Mouse (Mus musculus) erythroblast, embryonic 14.5 days (primary cell): ENCODE measurements around the gene Elf1.
"Not testable (repeated sequence)": the region's sequence is repeated elsewhere in the genome, so short reads cannot be mapped to it uniquely, and the experiment has no call there.

Experiments
- GATA1 ChIP-seq: IDR thresholded peaks from 2 replicates; pipeline ENCODE4 v1.6.1; 2012; ENCODE audit warnings: low read length, inconsistent platforms, mixed read lengths
- TAL1 ChIP-seq: IDR thresholded peaks from 3 replicates; pipeline ENCODE4 v1.6.1; 2012; ENCODE audit warnings: low read length, inconsistent platforms, mixed read lengths

- not testable (repeated sequence) for TF ChIP-seq TAL1, GATA1
Observed at GRCm38 (mm10) chr14:79452591-79452934, 28.4 kb upstream of the Elf1 start.
